Mouse (Mus musculus) kidney, embryonic 16.5 days (tissue): ENCODE results near the gene Prss2. TPM values are rescaled to one million over a fixed set of nuclear protein-coding genes. Genes with fewer than 3 reads are reported as not detected.

Experiments
- ATAC-seq: fragments of 200-750 bp; cut with Nextera tagmentation; 2 replicates; pipeline ENCODE4 v1.8.0; 2017; ENCODE audit warnings: moderate TSS enrichment; ENCODE audit not compliant: low FRiP score, low TSS enrichment
- H3K27ac ChIP-seq: fragments of 300-500 bp; sonication (generic); 2 replicates; pipeline ENCODE4 v1.5.1; 2014; ENCODE audit warnings: low read length
- H3K27me3 ChIP-seq: fragments of 300-500 bp; sonication (generic); 2 replicates; pipeline ENCODE4 v1.6.1; 2014; ENCODE audit warnings: low read length, control low read depth, mixed read lengths; ENCODE audit not compliant: insufficient read depth
- H3K36me3 ChIP-seq: fragments of 300-500 bp; sonication (generic); 2 replicates; pipeline ENCODE4 v1.6.1; 2014; ENCODE audit warnings: low read length, control low read depth, mixed read lengths; ENCODE audit not compliant: insufficient read depth
- H3K4me1 ChIP-seq: fragments of 300-500 bp; sonication (generic); 2 replicates; pipeline ENCODE4 v1.6.1; 2014; ENCODE audit warnings: low read length, control low read depth, mixed read lengths; ENCODE audit not compliant: insufficient read depth
- H3K4me2 ChIP-seq: fragments of 300-500 bp; sonication (generic); replicated peaks from 2 replicates; pipeline ENCODE4 v1.6.1; 2014; ENCODE audit warnings: low read depth, low read length
- H3K4me3 ChIP-seq: fragments of 300-500 bp; sonication (generic); 2 replicates; pipeline ENCODE4 v1.5.1; 2014; ENCODE audit warnings: mild to moderate bottlenecking, low read length
- H3K9ac ChIP-seq: fragments of 300-500 bp; sonication (generic); replicated peaks from 2 replicates; pipeline ENCODE4 v1.6.1; 2014; ENCODE audit warnings: low read length
- H3K9me3 ChIP-seq: fragments of 300-500 bp; sonication (generic); 2 replicates; pipeline ENCODE4 v1.6.1; 2016; ENCODE audit warnings: low read length, control low read depth
- WGBS: fragments of 180-500 bp; shearing (Covaris S2); extraction: QIAGEN DNeasy Blood & Tissue Kit; methylation state at CpG from one replicate; pipeline ENCODE4 v1.1.7; 2014; 5-methylcytosine and 5-hydroxymethylcytosine counted together
- polyA plus RNA-seq: library from polyadenylated mRNA; unstranded; fragments of >200 nt; fragmentation: Nextera tagmentation; extraction: Ambion mirVana; gene quantifications from 2 replicates; pipeline ENCODE4 v1.2.1, GENCODE M21; 2015

The Prss2 gene
- polyA plus RNA-seq, 1 experiment from 2014 or later = not detected

GRCm38 (mm10) chr6:41565261-41565660 is 43.7 kb downstream of the Prss2 start:
- no peak overlapping the region for H3K9ac ChIP-seq
- no peaks in the 10 kb centered on the region for H3K4me1 ChIP-seq

DNA sequence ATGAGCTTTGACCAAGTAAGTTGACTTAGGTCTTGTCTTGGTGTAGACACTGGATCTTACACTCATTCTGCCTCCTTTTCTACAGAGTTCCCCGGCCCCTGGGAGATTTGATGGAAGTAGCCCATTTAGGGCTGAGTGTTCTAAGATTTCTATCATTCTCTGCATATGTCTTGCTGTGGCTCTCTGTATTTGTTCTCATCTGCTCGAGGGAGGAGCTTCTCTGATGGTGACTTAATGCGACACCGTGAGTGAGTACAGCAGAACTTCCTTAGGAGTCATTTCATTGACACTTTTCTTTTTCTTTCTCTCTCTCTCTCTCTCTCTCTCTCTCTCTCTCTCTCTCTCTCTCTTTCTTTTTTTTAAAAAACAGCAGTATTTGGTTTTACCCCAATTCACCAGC is 45.4 kb downstream of the Prss2 start:
- 88% methylated on average over 4 of the region's 4 CpGs for WGBS

More at GRCm38 (mm10) chr6:41565261-41565660, 43.7 kb downstream of the Prss2 start:
- no peak overlapping the region for H3K4me3 ChIP-seq
- H3K27me3 ChIP-seq = no peaks in the 10 kb centered on the region
- H3K27ac ChIP-seq = no peak overlapping the region
- no peaks in the 10 kb centered on the region for H3K36me3 ChIP-seq
- no peak for ATAC-seq
- 57% methylated on average over 1 of the region's 1 CpGs for WGBS
- H3K4me2 ChIP-seq = no peak overlapping the region
- H3K9me3 ChIP-seq = no peaks in the 10 kb centered on the region

GRCm38 (mm10) chr6:41569078-41569477 is 47.5 kb downstream of the Prss2 start:
- H3K9me3 ChIP-seq = no peaks in the 10 kb centered on the region
- H3K4me3 ChIP-seq = no peak overlapping the region
- H3K27me3 ChIP-seq = no peaks in the 10 kb centered on the region
- no peak overlapping the region for H3K9ac ChIP-seq
- ATAC-seq = no peak
- H3K4me2 ChIP-seq = no peak overlapping the region
- 78% methylated on average over 3 of the region's 3 CpGs for WGBS
- no peaks in the 10 kb centered on the region for H3K4me1 ChIP-seq
- no peak overlapping the region for H3K27ac ChIP-seq
- H3K36me3 ChIP-seq = no peaks in the 10 kb centered on the region

More for the DNA sequence above, 45.4 kb downstream of the Prss2 start:
- Histone ChIP-seq H3K27ac (no peak overlapping the region), H3K36me3 (no peaks in the 10 kb centered on the region), H3K4me1 (no peaks in the 10 kb centered on the region), H3K9ac (no peak overlapping the region), H3K4me3 (no peak overlapping the region), H3K27me3 (no peaks in the 10 kb centered on the region), H3K4me2 (no peak overlapping the region), H3K9me3 (no peaks in the 10 kb centered on the region)
- no peak for ATAC-seq

Other genes with a start within 250 kb of the Prss2 start
- gene Try4, start 219.5 kb upstream of the Prss2 start, polyA plus RNA-seq = not detected in 2 replicates
- gene Try5, start 204.9 kb upstream of the Prss2 start, polyA plus RNA-seq = not detected in 2 replicates
- gene Try10, start 167.7 kb upstream of the Prss2 start, polyA plus RNA-seq = not detected in 2 replicates
- not detected in 2 replicates for gene Prss3, start 144.1 kb upstream of the Prss2 start, polyA plus RNA-seq
- not detected in 2 replicates for gene Gm5771, start 129.4 kb upstream of the Prss2 start, polyA plus RNA-seq
- gene Gm10334, start 75.6 kb upstream of the Prss2 start, polyA plus RNA-seq = not detected in 2 replicates
- gene Prss1, start 62.9 kb upstream of the Prss2 start, polyA plus RNA-seq = not detected in 2 replicates
- 16.2 and 17.6 TPM in 2 replicates for gene Ephb6, start 83.7 kb downstream of the Prss2 start, polyA plus RNA-seq
- 7.1 and 7.3 TPM in 2 replicates for gene Trpv6, start 114.6 kb downstream of the Prss2 start, polyA plus RNA-seq
- 3.1 and 3.8 TPM in 2 replicates for gene Trpv5, start 159.0 kb downstream of the Prss2 start, polyA plus RNA-seq
- gene Llcfc1, start 162.6 kb downstream of the Prss2 start, polyA plus RNA-seq = 0.22 and 0.58 TPM in 2 replicates
- gene Kel, start 182.6 kb downstream of the Prss2 start, polyA plus RNA-seq = 2.3 and 3.8 TPM in 2 replicates